Mouse (Mus musculus) lung, postnatal 0 days (tissue): ENCODE data around the gene Prkag2.

ENCODE experiments used
- CTCF ChIP-seq: IDR thresholded peaks from 2 replicates; pipeline ENCODE4 v1.5.1; 2016; ENCODE audit warnings: antibody characterized with exemption, mild to moderate bottlenecking
- EP300 ChIP-seq: IDR thresholded peaks from 2 replicates; pipeline ENCODE4 v1.6.1; 2016; ENCODE audit warnings: antibody characterized with exemption, mild to moderate bottlenecking, control low read depth

DNA sequence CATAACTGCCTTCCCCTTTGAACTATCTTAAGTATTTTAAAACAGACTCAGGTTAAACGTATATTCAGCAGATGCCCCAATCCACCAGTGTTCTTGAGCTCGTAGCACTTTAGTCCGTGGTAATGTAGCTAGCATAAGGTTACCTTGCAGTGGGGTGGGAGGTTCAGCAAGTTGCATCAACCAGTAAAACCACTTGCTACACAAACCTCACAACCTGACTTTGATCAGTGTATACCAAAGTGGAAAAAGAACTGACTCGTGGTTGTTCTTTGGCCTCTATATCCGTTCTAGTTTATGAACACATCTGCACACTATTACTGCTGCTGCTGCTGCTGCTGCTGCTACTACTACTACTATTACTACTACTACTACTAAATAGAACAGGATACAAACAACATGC, 256.6 kb downstream of the Prkag2 start:
- TF ChIP-seq CTCF (no peak), EP300 (no peak)
